Mouse (Mus musculus): ENCODE measurements around the gene Stra6.

The Stra6 gene

DNA sequence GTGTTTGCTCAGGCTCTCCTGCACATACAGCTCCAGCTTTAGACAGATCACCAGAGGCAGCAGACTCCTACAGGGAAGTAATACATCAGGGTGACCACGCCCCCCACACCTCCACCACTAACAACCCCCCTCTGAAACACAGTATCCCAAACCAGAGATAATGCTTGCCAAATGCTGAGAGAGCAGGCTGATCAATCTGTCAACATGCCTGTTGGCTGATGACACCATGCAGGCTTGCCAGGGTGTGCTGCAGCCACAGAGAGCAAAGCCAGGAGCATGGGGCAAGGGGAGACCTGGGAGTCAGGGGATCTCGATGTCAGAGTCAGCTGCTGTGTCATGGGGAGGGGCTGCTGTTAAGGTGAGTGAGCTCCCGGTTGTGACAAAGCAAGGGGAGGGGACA is at the start of gene Stra6:
Stra6 (plus strand) TSS at position 258 of the 400 bp plus-strand sequence.
- DNase-seq (ENCODE audit: low spot score), result no peak

DNA sequence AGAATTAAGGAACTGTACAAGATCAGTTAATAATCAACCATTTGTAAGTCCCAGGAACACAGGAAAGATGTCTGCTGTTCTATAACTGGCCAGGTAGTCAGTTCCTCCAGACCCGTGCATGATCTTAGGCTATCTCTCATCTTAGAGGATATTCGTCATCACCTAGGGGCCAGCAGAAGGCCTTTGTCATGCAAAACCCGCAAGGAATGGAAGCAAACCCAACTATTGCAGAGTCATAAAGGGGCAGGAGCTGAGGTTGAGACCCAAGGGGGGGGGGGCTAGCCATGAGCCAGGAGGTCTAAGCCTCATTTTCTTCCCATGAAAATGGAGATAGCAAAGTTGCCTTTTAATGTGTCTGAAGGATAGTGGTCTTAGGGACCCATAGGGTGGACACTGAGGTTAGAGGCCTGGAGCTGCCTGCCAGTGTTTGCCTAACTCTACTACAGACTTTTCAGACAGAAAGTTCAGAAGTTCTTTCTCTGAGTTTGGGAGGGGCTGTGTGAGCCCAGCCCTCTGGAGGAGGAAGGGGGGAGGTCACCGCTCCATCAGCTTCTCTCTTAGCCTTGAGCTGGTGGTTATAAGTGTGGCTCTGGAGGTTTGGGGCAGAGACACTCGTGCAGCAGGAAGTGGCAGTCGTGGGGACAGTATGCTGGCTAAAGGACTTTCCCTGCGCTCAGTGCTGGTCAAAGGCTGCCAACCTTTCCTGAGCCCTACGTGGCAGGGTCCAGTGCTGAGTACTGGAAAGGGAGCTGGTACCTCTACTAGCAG is 49.0 kb upstream of the Stra6 start:
- DNase-seq (ENCODE audit: low spot score), result no peak

DNA sequence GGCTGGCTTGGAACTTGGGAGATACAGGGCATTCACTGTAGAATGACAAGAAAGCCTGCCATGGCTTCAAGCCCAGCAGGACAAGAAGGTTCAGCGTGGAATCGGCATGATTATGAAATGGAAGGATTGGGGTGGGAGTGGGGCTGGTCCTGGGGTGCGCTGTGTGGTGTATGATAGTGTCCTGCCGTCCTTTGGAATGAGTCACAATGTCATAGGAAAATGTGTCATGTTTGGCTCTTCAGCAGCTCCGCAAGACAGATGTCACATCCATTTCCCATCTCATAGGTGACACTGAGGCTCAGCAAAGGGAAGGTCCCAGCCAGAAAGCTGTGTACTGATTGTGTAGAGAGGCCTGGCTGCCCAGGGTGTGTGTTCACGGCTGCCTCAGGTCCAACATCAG is 47.7 kb upstream of the Stra6 start:
- no peak for DNase-seq (ENCODE audit: low spot score)

DNA sequence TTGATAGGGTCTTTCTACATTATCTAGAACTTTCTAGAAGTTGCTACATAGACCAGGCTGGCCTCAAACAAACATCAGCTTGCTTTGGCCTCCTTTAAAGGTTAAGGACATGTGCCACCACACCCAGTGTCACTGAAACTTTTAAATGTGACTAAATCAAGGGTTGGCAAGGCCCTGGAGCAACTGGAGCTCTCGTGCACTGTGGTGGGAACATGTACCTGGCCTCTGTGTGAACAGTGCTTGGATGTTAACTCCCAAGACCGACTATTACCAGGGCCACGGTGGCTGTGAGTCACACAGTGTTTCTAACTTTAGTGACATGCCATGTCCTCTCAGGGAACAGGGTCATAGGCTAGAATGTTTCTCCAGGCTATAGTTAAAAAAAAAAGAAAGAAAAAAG is 46.6 kb upstream of the Stra6 start:
- DNase-seq (ENCODE audit: low spot score), result no peak

DNA sequence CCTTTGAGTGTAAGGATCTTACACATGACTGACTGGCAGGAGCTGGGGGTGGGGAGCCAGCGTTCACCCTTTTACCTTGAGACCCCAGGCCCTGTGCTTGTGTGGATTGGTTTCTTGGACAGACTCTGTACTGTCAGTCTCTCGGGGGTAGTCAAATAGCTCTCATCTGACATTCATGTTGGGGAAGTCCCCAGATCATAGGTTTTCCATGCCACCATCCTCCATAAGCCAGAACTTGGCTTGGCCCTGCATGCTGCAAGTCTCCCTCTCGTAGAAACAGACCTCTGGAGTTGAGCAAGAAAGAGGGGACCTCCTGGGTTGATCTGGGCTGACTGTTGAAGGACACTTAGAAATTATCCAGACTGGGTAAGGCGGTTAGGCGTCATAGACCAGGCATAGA is 45.2 kb upstream of the Stra6 start:
- no peak for DNase-seq (ENCODE audit: low spot score)

DNA sequence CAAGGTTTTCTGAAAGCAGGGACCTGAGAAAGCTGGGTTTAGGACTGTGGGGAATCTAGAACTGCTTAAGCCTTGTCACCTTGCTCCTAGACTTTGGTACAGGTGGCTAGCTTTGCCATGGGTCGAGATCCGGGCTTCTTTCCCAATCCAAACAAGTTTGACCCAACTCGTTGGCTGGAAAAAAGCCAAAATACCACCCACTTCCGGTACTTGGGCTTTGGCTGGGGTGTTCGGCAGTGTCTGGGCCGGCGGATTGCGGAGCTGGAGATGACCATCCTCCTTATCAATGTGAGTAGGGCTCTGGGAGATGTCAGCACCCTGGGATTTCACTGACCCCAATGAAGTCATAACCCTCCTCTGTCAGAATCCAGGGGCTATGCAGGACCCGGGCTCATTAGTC is 37.6 kb upstream of the Stra6 start:
- no peak for DNase-seq (ENCODE audit: low spot score)

DNA sequence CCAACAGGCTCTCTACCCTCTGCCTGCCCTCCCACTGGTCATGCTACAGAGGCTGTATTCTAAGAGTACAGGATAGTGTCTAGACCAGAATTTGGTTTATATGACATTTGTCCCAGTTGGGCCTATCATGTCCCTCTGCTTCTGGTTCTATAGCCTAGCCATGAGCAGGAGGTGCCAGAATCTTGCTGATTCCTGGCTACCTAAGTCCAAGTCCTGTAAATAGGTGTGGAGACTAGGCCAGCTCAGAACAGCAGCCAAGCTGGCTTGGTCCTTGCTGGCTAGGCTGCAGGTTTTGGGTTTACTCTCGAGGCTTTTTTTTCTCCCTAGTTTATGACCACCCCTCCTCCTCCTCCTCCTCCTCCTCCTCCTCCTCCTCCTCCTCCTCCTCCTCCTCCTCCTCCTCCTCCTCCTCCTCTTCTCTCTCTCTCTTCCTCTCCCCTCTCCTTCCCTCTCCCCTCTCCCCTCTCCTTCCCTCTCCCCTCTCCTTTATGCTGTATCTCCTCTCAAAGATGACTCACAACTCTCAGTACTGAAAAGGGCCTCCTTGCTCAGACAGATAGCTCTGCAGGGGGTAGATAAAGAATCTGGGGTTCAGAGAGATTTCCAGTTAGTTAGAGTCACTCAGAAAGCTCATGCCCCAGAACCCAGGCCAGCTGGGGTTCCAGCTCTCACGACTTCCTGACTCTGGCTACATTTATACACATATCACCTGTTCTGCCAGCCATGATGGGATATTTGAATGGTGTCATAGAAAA is 36.0 kb upstream of the Stra6 start:
- no peak for DNase-seq (ENCODE audit: low spot score)

DNA sequence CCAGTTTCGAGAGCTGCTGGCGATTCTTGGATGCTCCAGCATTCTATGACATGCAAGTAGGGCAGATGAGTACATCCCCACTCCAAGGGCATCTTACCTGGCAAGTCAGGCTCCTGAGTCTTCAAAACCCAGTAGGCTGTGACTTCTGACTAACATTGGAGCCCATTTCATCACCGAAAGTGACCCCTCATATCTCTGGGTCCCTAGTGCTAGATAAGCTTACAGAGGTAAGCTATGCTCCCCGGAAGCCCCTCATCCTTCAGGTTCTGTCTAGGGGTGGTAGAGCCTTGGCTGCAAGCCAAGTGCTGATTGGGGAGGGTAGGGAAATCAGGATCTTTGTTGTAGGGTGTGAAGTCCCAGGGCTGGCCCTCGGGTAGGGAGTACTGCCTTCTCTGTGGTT is 34.7 kb upstream of the Stra6 start:
- no peak for DNase-seq (ENCODE audit: low spot score)

DNA sequence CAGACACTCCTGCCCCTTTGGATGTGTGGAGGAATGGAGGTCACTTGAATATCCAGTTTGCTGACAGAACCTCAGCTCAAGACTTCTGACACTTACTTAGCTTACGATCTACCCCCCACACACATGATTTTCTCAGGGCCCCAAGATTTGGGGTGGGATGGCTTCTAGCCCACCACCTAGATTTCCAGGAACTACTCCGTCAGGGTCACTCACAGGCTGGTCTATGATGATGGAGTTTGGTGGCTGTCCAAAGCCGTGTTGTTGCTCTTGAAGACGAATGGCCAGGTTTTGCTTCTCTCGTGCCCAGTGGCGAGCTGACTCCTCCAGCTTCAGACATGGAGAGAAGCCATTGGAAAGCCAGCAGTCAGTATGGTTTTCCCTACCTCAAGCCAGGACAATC is 34.0 kb upstream of the Stra6 start:
- DNase-seq (ENCODE audit: low spot score), result no peak

DNA sequence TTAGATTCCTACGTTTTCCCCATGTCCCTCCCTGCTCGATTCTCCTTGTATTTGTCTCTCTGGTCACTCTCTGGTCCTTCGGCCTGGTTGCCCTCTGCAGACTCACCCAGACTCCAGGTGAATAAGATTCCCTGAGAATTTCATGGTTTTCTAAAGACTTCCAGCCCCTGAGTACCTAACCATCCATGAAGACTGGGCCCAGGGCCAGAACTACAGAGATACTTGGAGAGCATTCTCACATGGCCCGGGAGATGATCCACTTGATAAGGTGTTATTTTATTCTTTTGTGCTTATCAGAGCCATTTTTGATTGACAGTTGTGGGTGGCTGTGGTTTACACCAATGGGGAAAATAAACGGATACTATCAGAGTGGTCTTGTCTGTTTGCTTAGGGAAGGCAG is 31.7 kb upstream of the Stra6 start:
- DNase-seq (ENCODE audit: low spot score), result no peak

DNA sequence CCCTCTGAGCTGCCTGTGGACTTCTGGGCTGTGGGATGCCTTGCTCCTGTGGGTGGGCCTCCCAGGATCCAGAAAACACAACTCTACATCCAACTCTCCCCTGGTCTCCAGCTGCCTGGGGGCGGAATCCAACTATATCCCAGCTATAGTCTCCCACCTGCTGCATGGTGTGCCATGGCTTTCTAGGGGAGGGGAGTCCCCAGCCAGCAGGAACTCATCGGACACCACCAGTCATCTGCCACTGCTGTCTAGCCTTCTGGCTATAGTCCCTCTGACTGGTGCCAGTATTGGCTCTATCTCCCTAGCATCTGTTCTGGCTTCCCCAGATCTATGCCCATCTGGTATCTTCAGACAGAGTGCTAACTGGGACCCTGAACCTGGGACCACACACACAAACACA is 28.1 kb upstream of the Stra6 start:
- DNase-seq (ENCODE audit: low spot score), result no peak

DNA sequence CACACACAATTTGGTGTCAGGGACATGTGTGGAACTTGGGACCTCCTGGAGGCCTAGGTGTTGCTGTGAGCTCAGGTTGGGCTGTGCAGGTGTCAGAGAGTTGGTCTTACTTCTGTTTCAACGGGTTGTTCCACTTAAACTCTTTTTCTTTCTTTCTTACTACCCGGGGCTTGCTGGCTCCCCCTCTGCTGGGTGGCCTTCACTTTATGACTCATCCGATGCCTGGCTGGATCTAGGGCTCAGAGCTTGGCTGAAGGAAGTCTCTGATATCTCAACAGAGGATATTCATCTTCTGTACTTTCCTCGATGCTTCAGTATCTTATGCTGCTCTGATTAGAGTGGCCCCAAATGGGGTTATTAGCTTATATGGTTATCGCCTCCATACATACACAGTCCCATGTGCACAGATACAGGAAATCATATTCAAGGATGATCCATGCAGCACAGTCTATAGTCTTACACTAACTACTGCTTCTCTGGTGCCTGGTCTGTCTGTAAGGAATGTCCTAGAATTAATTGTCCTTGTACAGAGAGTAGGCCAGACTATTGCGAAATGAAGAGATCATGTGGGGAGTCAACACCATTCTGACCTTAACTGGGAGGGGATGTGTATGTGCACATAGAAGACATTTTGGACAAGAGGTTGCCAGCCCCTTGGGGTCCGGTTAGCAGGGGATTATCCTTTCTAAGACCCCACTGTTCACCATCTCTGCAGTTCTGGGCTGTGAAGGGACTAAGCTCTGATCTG is 27.5 kb upstream of the Stra6 start:
- DNase-seq (ENCODE audit: low spot score), result no peak

DNA sequence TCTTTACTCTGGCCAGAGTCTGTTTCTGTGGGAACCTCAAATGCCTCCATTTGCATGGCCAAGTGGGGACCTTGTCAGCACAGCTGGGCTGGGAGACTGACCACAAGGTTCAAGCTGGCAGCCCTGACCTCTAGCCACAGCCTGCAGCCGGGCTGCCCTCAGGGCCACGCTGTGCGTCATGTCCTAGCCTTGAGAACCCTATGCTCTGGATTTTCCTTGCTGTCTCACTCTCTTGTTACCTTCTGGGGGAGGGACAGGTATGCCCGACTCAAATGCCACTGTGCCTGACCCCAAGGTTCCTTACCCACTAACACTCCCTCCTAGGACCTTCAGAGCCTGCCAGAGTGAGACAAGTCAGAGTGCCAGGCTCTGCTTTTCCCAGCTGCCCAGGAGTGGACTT is 26.6 kb upstream of the Stra6 start:
- DNase-seq (ENCODE audit: low spot score), result no peak

DNA sequence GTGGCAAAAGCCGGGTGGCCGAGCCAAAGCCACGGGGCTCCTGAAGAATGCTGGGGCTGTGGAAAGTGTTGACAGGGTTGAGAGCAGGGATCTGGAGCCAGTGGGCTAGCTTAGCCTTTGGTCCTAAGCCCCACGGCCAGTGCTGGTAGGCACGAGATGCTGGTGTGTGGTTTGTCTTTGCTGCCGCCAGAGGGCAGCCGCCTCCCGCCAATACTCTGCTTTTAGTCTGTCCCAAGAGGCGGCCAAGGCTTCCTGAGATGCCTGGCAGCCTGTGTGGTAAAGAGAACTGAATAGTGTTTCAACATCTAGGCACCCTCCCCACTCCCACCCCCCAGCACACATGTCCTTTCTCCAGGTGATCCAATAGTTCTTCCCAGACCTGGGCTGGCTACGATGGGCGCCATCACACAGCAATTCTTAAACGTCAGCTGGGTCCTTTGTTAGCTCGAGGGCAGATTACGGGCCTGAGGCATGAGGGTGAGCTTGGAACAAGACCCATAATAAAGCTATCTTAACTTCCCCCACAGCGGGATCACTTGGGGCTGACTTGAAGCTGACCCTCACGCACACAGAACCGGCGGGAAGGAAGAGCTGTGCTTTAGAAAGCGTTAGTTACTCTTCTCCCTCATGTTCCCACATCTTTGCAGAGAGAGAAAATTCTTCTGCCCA is 25.0 kb upstream of the Stra6 start:
- DNase-seq (ENCODE audit: low spot score), result peak; percentile 20

DNA sequence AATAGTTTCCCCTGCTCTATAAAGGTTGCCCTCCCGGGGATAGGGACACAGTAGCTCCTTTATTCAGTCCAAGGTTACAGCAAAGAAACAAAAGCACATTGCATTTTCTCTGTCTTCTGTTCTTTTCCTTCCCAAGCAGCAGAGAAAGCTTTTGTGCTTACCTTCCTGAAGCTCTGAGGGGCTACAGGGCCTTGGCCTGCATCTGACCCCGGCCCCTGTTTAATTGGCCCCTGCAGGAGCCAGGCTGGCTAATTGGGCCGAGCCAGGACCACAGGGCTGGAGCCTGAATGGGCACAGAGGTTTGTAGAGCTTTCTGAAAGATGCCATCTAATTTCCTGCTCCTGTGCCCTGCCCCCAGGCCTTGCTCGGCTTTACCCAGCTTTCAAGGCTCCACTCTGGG is 22.6 kb upstream of the Stra6 start:
- no peak for DNase-seq (ENCODE audit: low spot score)

DNA sequence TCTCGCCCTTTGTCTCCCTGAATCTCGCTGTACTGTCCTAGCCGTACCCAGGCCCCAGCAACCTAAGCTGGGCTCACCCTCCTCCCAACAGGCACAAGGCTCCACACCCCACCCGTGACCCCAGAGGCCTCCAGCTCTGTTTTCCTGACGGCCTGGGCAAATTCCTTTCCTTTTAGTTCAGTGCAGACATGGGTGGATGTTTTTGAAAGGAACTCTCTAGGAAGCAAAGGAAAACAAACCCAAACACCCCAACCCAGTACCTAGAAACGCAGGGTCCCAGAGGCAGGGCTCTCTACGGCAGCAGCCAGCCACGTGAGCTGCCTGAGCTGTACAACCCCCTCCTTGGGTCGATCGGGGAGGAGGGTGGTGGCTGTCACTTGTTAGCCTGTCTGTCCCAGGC is 21.2 kb upstream of the Stra6 start:
- DNase-seq (ENCODE audit: low spot score), result no peak

DNA sequence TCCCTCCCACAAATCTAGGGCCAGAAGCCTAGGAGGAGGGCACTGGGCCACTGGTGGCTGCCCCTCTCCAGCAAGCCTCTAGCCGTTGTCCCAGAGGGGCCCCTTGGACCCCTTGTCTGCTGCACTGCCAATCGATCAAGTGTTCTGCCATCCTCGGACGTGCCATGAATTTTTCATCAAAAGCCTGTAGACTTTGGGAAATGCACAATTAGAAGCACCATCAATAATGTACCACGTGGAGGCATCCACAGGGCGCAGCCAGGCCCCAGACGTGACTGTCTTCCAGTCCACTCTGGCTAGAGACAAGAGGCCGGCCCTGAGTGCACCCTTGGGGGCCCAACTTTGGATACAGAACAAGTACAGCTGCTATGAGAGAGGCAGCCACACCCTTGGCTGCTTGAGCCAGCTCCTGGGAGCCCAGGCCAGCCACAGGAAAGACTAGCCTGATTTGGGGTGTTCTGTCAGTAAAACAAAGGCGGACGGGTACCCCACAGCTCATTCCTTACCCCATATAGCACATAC is 20.0 kb upstream of the Stra6 start:
- no peak for DNase-seq (ENCODE audit: low spot score)

DNA sequence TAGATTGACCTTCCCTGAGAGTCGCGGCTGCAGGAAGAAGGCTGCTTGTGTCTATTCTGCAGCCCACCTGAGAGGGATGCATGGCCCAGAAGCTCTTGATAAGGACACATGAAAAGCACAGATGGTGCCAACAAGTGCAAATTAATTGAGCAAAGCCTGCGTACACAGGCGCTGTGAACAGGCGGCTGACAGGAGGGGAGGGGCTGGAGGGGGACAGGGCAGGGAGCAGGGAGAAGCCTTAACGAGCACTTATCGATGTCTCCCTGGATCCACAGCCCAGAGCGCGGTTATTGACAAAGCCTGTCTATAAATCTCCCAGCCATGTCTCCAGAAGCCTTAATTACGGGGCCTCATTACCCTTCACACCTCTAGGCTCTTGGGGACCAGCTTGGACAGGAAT is 18.8 kb upstream of the Stra6 start:
- DNase-seq (ENCODE audit: low spot score), result no peak

DNA sequence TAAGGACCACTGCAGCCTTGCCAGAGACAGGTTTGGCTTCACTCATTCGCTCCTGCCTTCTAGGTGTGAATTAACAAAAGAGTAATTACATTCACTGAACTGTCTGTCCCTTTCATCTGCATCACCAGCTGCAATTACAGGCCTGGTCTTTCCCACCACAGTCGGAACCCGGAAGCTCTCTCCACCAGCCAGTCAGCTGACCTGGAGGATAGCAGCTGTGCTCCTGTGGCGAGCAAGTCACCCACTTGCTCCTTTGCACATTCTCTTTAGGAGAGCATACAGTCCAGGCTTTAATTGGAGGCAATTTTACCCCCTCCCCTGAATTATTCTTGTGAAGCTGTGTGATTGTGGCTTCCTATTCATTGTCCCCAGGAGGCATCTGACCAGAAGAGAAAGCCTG is 17.9 kb upstream of the Stra6 start:
- no peak for DNase-seq (ENCODE audit: low spot score)

DNA sequence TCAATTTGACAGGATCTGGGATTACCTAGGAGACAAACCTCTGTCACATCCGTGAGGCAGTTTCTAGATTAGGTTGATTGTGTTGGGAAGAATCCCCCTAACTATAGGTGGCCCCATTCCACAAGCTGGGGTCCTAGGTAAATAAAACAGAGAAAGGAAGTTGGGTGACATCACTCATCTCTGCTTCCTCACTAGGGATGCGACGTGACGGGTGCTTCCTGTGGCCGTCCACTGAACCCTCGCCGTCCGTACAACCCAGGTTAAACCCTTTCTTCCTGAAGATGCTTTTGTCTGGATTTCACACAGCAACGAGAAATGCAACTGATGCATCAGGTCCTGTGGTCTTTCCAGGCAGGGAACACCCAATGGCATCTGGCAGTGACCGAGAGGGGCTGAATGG is 16.5 kb upstream of the Stra6 start:
- no peak for DNase-seq (ENCODE audit: low spot score)

DNA sequence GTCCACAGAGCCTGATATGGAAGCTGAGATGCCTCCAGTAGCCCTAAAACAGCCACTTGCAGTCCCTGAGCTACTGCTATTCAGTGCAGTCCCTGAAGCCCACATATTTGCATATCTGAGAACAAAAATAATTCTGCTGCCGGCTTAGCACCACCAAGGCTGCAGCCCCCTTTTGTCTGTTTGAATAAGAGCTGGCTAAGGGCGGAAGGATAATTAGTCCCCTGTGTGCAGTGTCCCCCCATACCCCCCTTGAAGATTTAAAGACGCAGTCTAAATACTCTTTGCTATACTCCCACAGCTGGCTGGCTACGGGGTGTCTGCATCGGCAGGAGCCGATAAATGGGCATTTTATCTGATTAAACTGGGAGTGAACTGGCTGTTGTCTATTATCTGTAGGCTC is 15.0 kb upstream of the Stra6 start:
- no peak for DNase-seq (ENCODE audit: low spot score)

DNA sequence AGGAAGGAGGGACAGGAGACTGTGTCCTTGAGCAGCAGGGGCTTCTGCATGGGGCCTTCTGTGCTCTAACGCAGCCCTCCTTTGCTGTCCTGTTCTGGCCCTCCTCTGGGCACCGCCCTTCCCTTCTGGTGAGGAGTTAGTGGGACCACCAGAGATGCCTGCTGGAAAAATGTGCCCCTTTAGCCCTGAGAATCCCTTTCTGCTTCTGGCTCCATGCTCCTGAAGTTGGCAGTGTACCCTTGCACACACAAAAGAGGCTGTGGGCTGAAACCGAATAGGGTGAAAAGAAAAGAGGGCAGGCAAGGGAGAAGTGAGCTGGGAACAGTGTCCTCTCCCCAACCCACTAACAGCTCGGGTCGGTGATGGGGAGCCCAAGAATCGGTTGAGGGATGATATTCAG is 14.4 kb upstream of the Stra6 start:
- DNase-seq (ENCODE audit: low spot score), result no peak
